Mouse (Mus musculus): ENCODE measurements at regions not wholly inside any gene's neighbourhood (a gene's known extent, or its start where the extent isn't known, plus 50 kb on each side); places are given as distances from the start of the nearest gene placed in this dataset.
"Not testable (repeated sequence)": the region's sequence is repeated elsewhere in the genome, so short reads cannot be mapped to it uniquely, and the experiment has no call there.

- H3K9ac ChIP-seq (ENCODE audit: low read depth, low read length, severe bottlenecking), result no peak overlapping the region
- WGBS, result 17% methylated on average over 5 of the region's 5 CpGs
- no peak overlapping the region for H3K4me2 ChIP-seq (replicated peaks; ENCODE audit: low read depth, low read length, severe bottlenecking)
- DNase-seq (ENCODE audit: low spot score), result peak; percentile 5
- no peak overlapping the region for H3K27ac ChIP-seq (replicated peaks; ENCODE audit: low read depth, low read length)
- H3K27me3 ChIP-seq (ENCODE audit: control insufficient read depth, insufficient read depth, low read length), result no peaks in the 10 kb centered on the region
- H3K4me1 ChIP-seq (ENCODE audit: control insufficient read depth, insufficient read depth, low read length), result no peaks in the 10 kb centered on the region
- H3K36me3 ChIP-seq (ENCODE audit: control insufficient read depth, insufficient read depth, low read length), result no peaks in the 10 kb centered on the region
- TF ChIP-seq POLR2A (IDR thresholded peaks at IDR 0.05; ENCODE audit: borderline replicate concordance, extremely low read depth, insufficient read depth, insufficient read length), result no peak
- no peak for ATAC-seq (ENCODE audit: low FRiP score, low read depth)
- no peak overlapping the region for H3K4me3 ChIP-seq (replicated peaks; ENCODE audit: low read length)
- no peaks in the 10 kb centered on the region for H3K9me3 ChIP-seq (ENCODE audit: control insufficient read depth, low read length)
Measured at GRCm38 (mm10) chr5:12751514-12751913, 368.3 kb downstream of the Sema3d start.

- Histone ChIP-seq H3K27ac (replicated peaks; ENCODE audit: low read depth, low read length) (no peak overlapping the region), H3K27me3 (ENCODE audit: control insufficient read depth, insufficient read depth, low read length) (no peaks in the 10 kb centered on the region), H3K4me3 (replicated peaks; ENCODE audit: low read length) (no peak overlapping the region), H3K9ac (ENCODE audit: low read depth, low read length, severe bottlenecking) (no peak overlapping the region), H3K36me3 (ENCODE audit: control insufficient read depth, insufficient read depth, low read length) (no peaks in the 10 kb centered on the region), H3K4me2 (replicated peaks; ENCODE audit: low read depth, low read length, severe bottlenecking) (no peak overlapping the region), H3K9me3 (ENCODE audit: control insufficient read depth, low read length) (no peaks in the 10 kb centered on the region), H3K4me1 (ENCODE audit: control insufficient read depth, insufficient read depth, low read length) (no peaks in the 10 kb centered on the region)
- no peak for TF ChIP-seq POLR2A (IDR thresholded peaks at IDR 0.05; ENCODE audit: borderline replicate concordance, extremely low read depth, insufficient read depth, insufficient read length)
- no peak for DNase-seq (ENCODE audit: low spot score)
- no peak for ATAC-seq (ENCODE audit: low FRiP score, low read depth)
Measured at GRCm38 (mm10) chr5:12759634-12760033, 365.6 kb upstream of the Sema3a start.

- no peak overlapping the region for H3K27ac ChIP-seq (replicated peaks; ENCODE audit: low read depth, low read length)
- no peaks in the 10 kb centered on the region for H3K27me3 ChIP-seq (ENCODE audit: control insufficient read depth, insufficient read depth, low read length)
- no peaks in the 10 kb centered on the region for H3K4me1 ChIP-seq (ENCODE audit: control insufficient read depth, insufficient read depth, low read length)
- no peak overlapping the region for H3K9ac ChIP-seq (ENCODE audit: low read depth, low read length, severe bottlenecking)
- H3K36me3 ChIP-seq (ENCODE audit: control insufficient read depth, insufficient read depth, low read length), result no peaks in the 10 kb centered on the region
- no peaks in the 10 kb centered on the region for H3K9me3 ChIP-seq (ENCODE audit: control insufficient read depth, low read length)
- no peak for TF ChIP-seq POLR2A (IDR thresholded peaks at IDR 0.05; ENCODE audit: borderline replicate concordance, extremely low read depth, insufficient read depth, insufficient read length)
- no peak for DNase-seq (ENCODE audit: low spot score)
- H3K4me3 ChIP-seq (replicated peaks; ENCODE audit: low read length), result no peak overlapping the region
- H3K4me2 ChIP-seq (replicated peaks; ENCODE audit: low read depth, low read length, severe bottlenecking), result no peak overlapping the region
- no peak for ATAC-seq (ENCODE audit: low FRiP score, low read depth)
- 81% methylated on average over 1 of the region's 1 CpGs for WGBS
Measured at GRCm38 (mm10) chr5:12767383-12767782, 357.8 kb upstream of the Sema3a start.

- TF ChIP-seq POLR2A (IDR thresholded peaks at IDR 0.05; ENCODE audit: borderline replicate concordance, extremely low read depth, insufficient read depth, insufficient read length), result no peak
- ATAC-seq (ENCODE audit: low FRiP score, low read depth), result no peak
- H3K9me3 ChIP-seq (ENCODE audit: control insufficient read depth, low read length), result peaks cover 11% of the 10 kb centered on the region
- H3K4me1 ChIP-seq (ENCODE audit: control insufficient read depth, insufficient read depth, low read length), result no peaks in the 10 kb centered on the region
- no peak overlapping the region for H3K4me3 ChIP-seq (replicated peaks; ENCODE audit: low read length)
- no peaks in the 10 kb centered on the region for H3K36me3 ChIP-seq (ENCODE audit: control insufficient read depth, insufficient read depth, low read length)
- H3K27me3 ChIP-seq (ENCODE audit: control insufficient read depth, insufficient read depth, low read length), result no peaks in the 10 kb centered on the region
- no peak overlapping the region for H3K4me2 ChIP-seq (replicated peaks; ENCODE audit: low read depth, low read length, severe bottlenecking)
- no peak overlapping the region for H3K9ac ChIP-seq (ENCODE audit: low read depth, low read length, severe bottlenecking)
- DNase-seq (ENCODE audit: low spot score), result no peak
- no peak overlapping the region for H3K27ac ChIP-seq (replicated peaks; ENCODE audit: low read depth, low read length)
- WGBS, result 87% methylated on average over 3 of the region's 3 CpGs
Measured at GRCm38 (mm10) chr5:12782681-12783080, 342.5 kb upstream of the Sema3a start.

- no peaks in the 10 kb centered on the region for H3K9me3 ChIP-seq (ENCODE audit: control insufficient read depth, low read length)
- H3K27ac ChIP-seq (replicated peaks; ENCODE audit: low read depth, low read length), result no peak overlapping the region
- no peak overlapping the region for H3K4me2 ChIP-seq (replicated peaks; ENCODE audit: low read depth, low read length, severe bottlenecking)
- H3K9ac ChIP-seq (ENCODE audit: low read depth, low read length, severe bottlenecking), result no peak overlapping the region
- no peaks in the 10 kb centered on the region for H3K36me3 ChIP-seq (ENCODE audit: control insufficient read depth, insufficient read depth, low read length)
- no peak overlapping the region for H3K4me3 ChIP-seq (replicated peaks; ENCODE audit: low read length)
- no peaks in the 10 kb centered on the region for H3K27me3 ChIP-seq (ENCODE audit: control insufficient read depth, insufficient read depth, low read length)
- ATAC-seq (ENCODE audit: low FRiP score, low read depth) (no peak), DNase-seq (ENCODE audit: low spot score) (no peak)
- 71% methylated on average over 1 of the region's 1 CpGs for WGBS
- no peaks in the 10 kb centered on the region for H3K4me1 ChIP-seq (ENCODE audit: control insufficient read depth, insufficient read depth, low read length)
- TF ChIP-seq POLR2A (IDR thresholded peaks at IDR 0.05; ENCODE audit: borderline replicate concordance, extremely low read depth, insufficient read depth, insufficient read length), result no peak
Measured at GRCm38 (mm10) chr5:12808729-12809128, 316.5 kb upstream of the Sema3a start.

GRCm38 (mm10) chr5:12809884-12810283 is 315.3 kb upstream of the Sema3a start:
- Histone ChIP-seq H3K9me3 (ENCODE audit: control insufficient read depth, low read length) (no peaks in the 10 kb centered on the region), H3K4me3 (replicated peaks; ENCODE audit: low read length) (no peak overlapping the region), H3K4me2 (replicated peaks; ENCODE audit: low read depth, low read length, severe bottlenecking) (no peak overlapping the region), H3K36me3 (ENCODE audit: control insufficient read depth, insufficient read depth, low read length) (no peaks in the 10 kb centered on the region), H3K9ac (ENCODE audit: low read depth, low read length, severe bottlenecking) (no peak overlapping the region), H3K4me1 (ENCODE audit: control insufficient read depth, insufficient read depth, low read length) (no peaks in the 10 kb centered on the region), H3K27ac (replicated peaks; ENCODE audit: low read depth, low read length) (no peak overlapping the region), H3K27me3 (ENCODE audit: control insufficient read depth, insufficient read depth, low read length) (no peaks in the 10 kb centered on the region)
- TF ChIP-seq POLR2A (IDR thresholded peaks at IDR 0.05; ENCODE audit: borderline replicate concordance, extremely low read depth, insufficient read depth, insufficient read length), result no peak
- DNase-seq (ENCODE audit: low spot score), result no peak
- ATAC-seq (ENCODE audit: low FRiP score, low read depth), result no peak
- WGBS, result 44% methylated on average over 2 of the region's 2 CpGs

GRCm38 (mm10) chr5:12847207-12847606 is 278.0 kb upstream of the Sema3a start:
- not testable (repeated sequence) for H3K4me1 ChIP-seq (ENCODE audit: control insufficient read depth, insufficient read depth, low read length); ATAC-seq (ENCODE audit: low FRiP score, low read depth); H3K27me3 ChIP-seq (ENCODE audit: control insufficient read depth, insufficient read depth, low read length); H3K36me3 ChIP-seq (ENCODE audit: control insufficient read depth, insufficient read depth, low read length); H3K27ac ChIP-seq (replicated peaks; ENCODE audit: low read depth, low read length); H3K4me3 ChIP-seq (replicated peaks; ENCODE audit: low read length); H3K4me2 ChIP-seq (replicated peaks; ENCODE audit: low read depth, low read length, severe bottlenecking); H3K9ac ChIP-seq (ENCODE audit: low read depth, low read length, severe bottlenecking); H3K9me3 ChIP-seq (ENCODE audit: control insufficient read depth, low read length); DNase-seq (ENCODE audit: low spot score)
- WGBS, result 88% methylated on average over 3 of the region's 3 CpGs
